Mouse (Mus musculus) bone marrow, adult 2 months (tissue): ENCODE measurements around the gene Hist1h4i. TPM values are rescaled to one million over a fixed set of nuclear protein-coding genes. Genes with fewer than 3 reads are reported as not detected.

Source experiments
- H3K27ac ChIP-seq: fragments of 200-500 bp; 2 replicates; pipeline ENCODE4 v1.5.1; 2012; ENCODE audit warnings: low read depth, mild to moderate bottlenecking, control low read depth, inconsistent platforms, low read length; ENCODE audit not compliant: control insufficient read depth, poor library complexity, insufficient read depth
- H3K4me1 ChIP-seq: fragments of 200-500 bp; 2 replicates; pipeline ENCODE4 v1.6.1; 2011; ENCODE audit warnings: low read length; ENCODE audit not compliant: control insufficient read depth, insufficient read depth
- H3K4me3 ChIP-seq: fragments of 200-500 bp; replicated peaks from 2 replicates; pipeline ENCODE3; 2011; ENCODE audit warnings: mild to moderate bottlenecking, low read depth, low read length, control low read depth; ENCODE audit not compliant: control insufficient read depth
- CTCF ChIP-seq: fragments of 200-500 bp; IDR thresholded peaks from 2 replicates; pipeline ENCODE4 v1.5.1; 2011; ENCODE audit warnings: low read length, control low read depth; ENCODE audit not compliant: control insufficient read depth, insufficient read depth
- POLR2A ChIP-seq: fragments of 200-500 bp; IDR thresholded peaks from 2 replicates; pipeline ENCODE4 v1.6.1; 2011; ENCODE audit warnings: low read depth, mild to moderate bottlenecking, control low read depth, low read length, borderline replicate concordance; ENCODE audit not compliant: control insufficient read depth
- WGBS: fragments of 180-500 bp; shearing (Covaris S2); methylation state at CpG from one replicate; pipeline ENCODE4 v1.1.7; 2018; 5-methylcytosine and 5-hydroxymethylcytosine counted together
- polyA plus RNA-seq: library from polyadenylated mRNA; stranded (reverse); fragments of >200 nt; gene quantifications from 2 replicates; pipeline ENCODE4 v1.2.4, GENCODE M21; 2011; ENCODE audit warnings: low replicate concordance; ENCODE audit not compliant: missing spikeins, insufficient read depth, insufficient read length

Hist1h4i gene
- polyA plus RNA-seq, 1 experiment = 216 TPM

DNA sequence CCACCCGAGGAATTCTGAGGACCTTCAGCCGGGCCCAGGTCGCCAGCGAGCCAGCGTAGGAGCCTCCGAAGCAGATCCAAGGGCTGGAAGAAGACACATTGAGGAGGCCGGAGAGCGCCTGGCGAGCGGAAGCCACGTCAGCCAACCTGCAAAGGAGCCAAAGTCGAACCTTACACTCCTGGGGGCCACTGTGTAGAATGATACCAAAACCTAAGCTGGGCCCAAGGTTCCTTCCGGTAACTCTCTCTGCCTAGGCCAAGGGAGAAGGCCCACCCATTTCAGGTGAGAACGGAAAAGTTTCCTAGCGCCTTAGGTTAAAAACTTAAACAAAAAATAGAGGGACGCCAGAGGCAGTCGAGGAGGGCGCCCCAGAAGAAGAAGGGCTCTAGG, 34.0 kb downstream of the Hist1h4i start:
- Histone ChIP-seq H3K4me1 (peaks cover 5% of the 10 kb centered on the region; the same call in 1 of the 2 replicates), H3K4me3 (peak overlapping the region; percentile 0), H3K27ac (no peak overlapping the region)
- WGBS = 18% methylated on average over 18 of the region's 18 CpGs
- no peak for TF ChIP-seq POLR2A
- TF ChIP-seq CTCF = no peak

- WGBS = 1% methylated on average over 38 of the region's 38 CpGs
- TF ChIP-seq CTCF (0 out of 2 replicates have a peak, but pooled peaks have one; percentile 4), POLR2A (peak; percentile 31; the same call in 1 of the 2 replicates)
- Histone ChIP-seq H3K27ac (peak overlapping the region; percentile 68), H3K4me1 (peaks cover 5% of the 10 kb centered on the region; the same call in 1 of the 2 replicates), H3K4me3 (peak overlapping the region; percentile 60)
These were observed 34.6 kb downstream of the Hist1h4i start for GRCm38 (mm10) chr13:22006334-22007120.

- TF ChIP-seq CTCF (no peak), POLR2A (no peak)
- peak overlapping the region; percentile 60 for H3K4me3 ChIP-seq
These were observed 35.4 kb downstream of the Hist1h4i start for GRCm38 (mm10) chr13:22005605-22006333.

DNA sequence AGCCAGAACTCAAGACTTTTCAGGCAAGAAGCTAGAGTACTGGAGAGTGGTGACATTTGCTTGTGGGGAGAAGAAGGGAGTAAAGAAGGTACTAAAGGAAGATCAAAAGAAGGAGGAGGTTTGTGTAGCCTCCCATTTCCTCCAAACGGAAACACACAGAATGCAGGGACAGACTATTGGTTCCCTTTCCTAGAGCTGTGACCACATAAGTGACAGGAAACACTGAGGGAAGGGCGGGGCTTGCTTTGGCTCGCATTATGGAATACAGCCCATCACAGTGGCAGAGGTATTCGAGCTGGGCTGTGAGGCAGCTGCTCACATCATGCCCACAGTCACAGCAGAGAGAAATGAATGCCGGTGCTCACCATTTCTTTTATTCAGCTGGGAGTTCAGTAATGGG, 39.3 kb downstream of the Hist1h4i start:
- no peak overlapping the region for H3K4me3 ChIP-seq
- no peak overlapping the region; the same call in 1 of the 2 replicates for H3K27ac ChIP-seq
- WGBS = 0% methylated on average over 5 of the region's 5 CpGs
- H3K4me1 ChIP-seq = peaks cover 9% of the 10 kb centered on the region; the same call in 1 of the 2 replicates
- TF ChIP-seq CTCF (no peak), POLR2A (no peak)

More at GRCm38 (mm10) chr13:22005605-22006333, 35.4 kb downstream of the Hist1h4i start:
- Histone ChIP-seq H3K4me1 (peaks cover 8% of the 10 kb centered on the region; the same call in 1 of the 2 replicates), H3K27ac (peak overlapping the region; percentile 68)
- whole genome bisulfite sequencing = under 1% methylated on average over 45 of the region's 45 CpGs

GRCm38 (mm10) chr13:22001346-22001745, 39.8 kb downstream of the Hist1h4i start:
- TF ChIP-seq CTCF (no peak), POLR2A (no peak)
- Histone ChIP-seq H3K27ac (no peak overlapping the region; the same call in 1 of the 2 replicates), H3K4me1 (peaks cover 9% of the 10 kb centered on the region; the same call in 1 of the 2 replicates), H3K4me3 (no peak overlapping the region)
- WGBS = 6% methylated on average over 2 of the region's 2 CpGs

- WGBS = 71% methylated on average over 4 of the region's 4 CpGs
- H3K4me1 ChIP-seq = peaks cover 8% of the 10 kb centered on the region; the same call in 1 of the 2 replicates
- no peak overlapping the region for H3K4me3 ChIP-seq
- H3K27ac ChIP-seq = no peak overlapping the region
- TF ChIP-seq CTCF (no peak), POLR2A (no peak)
These were observed 42.0 kb downstream of the Hist1h4i start for GRCm38 (mm10) chr13:21999147-21999546.

DNA sequence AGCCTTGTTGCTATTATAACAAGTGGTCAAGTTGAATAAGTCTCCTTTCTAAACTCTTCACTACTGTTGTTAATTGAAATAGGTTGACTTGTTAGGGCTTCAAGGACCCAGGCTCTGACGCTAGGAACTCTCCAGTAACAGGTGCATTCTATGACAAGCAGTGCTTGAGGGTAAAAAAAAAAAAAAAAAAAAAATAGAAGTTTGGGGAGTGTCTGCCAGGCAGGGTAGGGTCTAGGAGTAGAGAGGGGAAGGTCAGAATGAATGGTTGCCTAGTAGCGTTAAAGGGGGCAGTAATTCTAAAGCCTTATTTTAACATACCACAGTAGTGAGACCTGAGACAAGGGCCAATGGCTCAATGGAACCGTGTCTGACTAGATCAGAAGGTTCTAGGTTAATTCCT, 42.8 kb downstream of the Hist1h4i start:
- Histone ChIP-seq H3K4me1 (peaks cover 8% of the 10 kb centered on the region; the same call in 1 of the 2 replicates), H3K4me3 (no peak overlapping the region), H3K27ac (no peak overlapping the region)
- TF ChIP-seq CTCF = no peak
- no peak for TF ChIP-seq POLR2A
- 55% methylated on average over 3 of the region's 3 CpGs for WGBS

- peaks cover 5% of the 10 kb centered on the region; the same call in 1 of the 2 replicates for H3K4me1 ChIP-seq
- 17% methylated on average over 4 of the region's 4 CpGs for WGBS
- no peak overlapping the region for H3K4me3 ChIP-seq
- TF ChIP-seq CTCF = no peak
- no peak for TF ChIP-seq POLR2A
- H3K27ac ChIP-seq = no peak overlapping the region
These were observed 43.3 kb downstream of the Hist1h4i start for GRCm38 (mm10) chr13:21997821-21998220.
